7 mouse cellular contexts compared by ENCODE assay signal in the genomic region with DNA sequence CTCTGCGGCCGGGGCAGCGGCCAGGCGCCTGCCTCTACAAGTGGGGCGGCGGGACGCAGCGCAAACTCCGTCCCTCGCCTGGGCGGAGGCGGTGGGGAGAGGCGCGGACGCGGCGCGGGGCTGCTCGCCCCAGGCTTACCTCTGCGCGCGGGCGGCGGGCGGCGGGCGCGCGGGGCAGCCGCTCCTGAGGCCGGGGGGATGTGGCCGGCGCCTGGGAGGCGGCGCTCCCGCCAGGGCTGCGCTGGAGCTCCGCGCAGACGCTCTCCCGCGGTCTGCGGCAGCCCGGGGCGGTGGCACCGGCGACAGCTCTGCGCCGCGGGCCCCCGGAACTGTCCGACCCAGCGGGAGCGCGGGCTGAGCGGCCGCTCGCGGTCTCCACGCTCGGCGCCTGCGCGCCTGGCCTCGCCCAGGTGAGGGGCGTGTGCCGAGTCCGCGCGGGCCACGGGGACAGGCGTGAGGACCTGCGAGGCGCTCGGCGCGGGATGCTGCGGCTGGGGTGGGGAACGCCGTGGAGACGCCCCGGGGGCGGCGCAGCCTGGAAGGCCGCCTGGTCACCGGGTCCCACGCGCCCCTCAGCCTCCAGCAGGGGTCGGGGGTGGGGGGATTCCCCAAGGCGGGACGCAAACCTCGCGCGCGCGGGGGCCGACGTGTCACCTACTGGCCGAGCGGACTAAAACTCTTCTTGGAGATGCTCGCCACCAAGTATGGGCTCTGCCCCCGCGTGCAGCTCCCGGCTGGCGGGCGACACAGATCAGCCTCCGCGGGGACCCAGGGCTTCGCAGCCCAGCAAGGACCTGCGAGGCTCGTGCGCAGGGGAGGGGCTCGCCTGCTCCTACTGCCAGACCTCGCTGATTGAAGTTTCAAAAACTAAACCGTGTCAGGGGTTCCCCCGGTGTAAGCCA. TPM values are rescaled to one million over a fixed set of nuclear protein-coding genes. Genes with fewer than 3 reads are reported as not detected.
DNase-seq lines count a peak whose midpoint lies in the region; ATAC-seq lines count a peak whose summit lies in the region.

No protein-coding gene starts in this region.

- peak overlapping the region; percentile 60 for H3K9ac ChIP-seq in forebrain, embryonic 14.5 days (ENCODE audit: low read length)
- H3K9ac ChIP-seq in limb, embryonic 11.5 days (ENCODE audit: low read length): peak overlapping the region; percentile 43
- H3K9ac ChIP-seq in neural tube, embryonic 11.5 days (ENCODE audit: low read length): peak overlapping the region; percentile 47

- H3K4me3 ChIP-seq in forebrain, embryonic 14.5 days (ENCODE audit: low read depth, low read length): peak overlapping the region; percentile 62
- peak overlapping the region; percentile 47 for H3K4me3 ChIP-seq in limb, embryonic 11.5 days (ENCODE audit: low read depth, low read length)
- H3K4me3 ChIP-seq in neural tube, embryonic 11.5 days (ENCODE audit: low read depth, low read length): peak overlapping the region; percentile 62

- H3K27me3 ChIP-seq in forebrain, embryonic 14.5 days (replicated peaks; ENCODE audit: control insufficient read depth, insufficient read depth, low read length): peaks cover 37% of the 10 kb centered on the region
- H3K27me3 ChIP-seq in limb, embryonic 11.5 days (ENCODE audit: control insufficient read depth, insufficient read depth, low read length): peaks cover 18% of the 10 kb centered on the region
- H3K27me3 ChIP-seq in neural tube, embryonic 11.5 days (ENCODE audit: control insufficient read depth, insufficient read depth, low read length): peaks cover 17% of the 10 kb centered on the region

- WGBS in forebrain, embryonic 14.5 days: under 1% methylated on average over 108 of the region's 116 CpGs
- under 1% methylated on average over 84 of the region's 116 CpGs for WGBS in limb, embryonic 11.5 days
- under 1% methylated on average over 98 of the region's 116 CpGs for WGBS in neural tube, embryonic 11.5 days

- peaks cover 5% of the 10 kb centered on the region; the same call in 1 of the 2 replicates for H3K4me1 ChIP-seq in forebrain, embryonic 14.5 days (ENCODE audit: control insufficient read depth, insufficient read depth, low read length)
- 0 out of 2 replicates have a peak, but pooled peaks cover 4% of the 10 kb centered on the region for H3K4me1 ChIP-seq in limb, embryonic 11.5 days (ENCODE audit: control insufficient read depth, insufficient read depth, low read length)
- no peaks in the 10 kb centered on the region for H3K4me1 ChIP-seq in neural tube, embryonic 11.5 days (ENCODE audit: control insufficient read depth, insufficient read depth, low read length)

- H3K27ac ChIP-seq in forebrain, embryonic 14.5 days (ENCODE audit: low read depth, low read length): no peak overlapping the region
- H3K27ac ChIP-seq in limb, embryonic 11.5 days (replicated peaks; ENCODE audit: low read depth, low read length): no peak overlapping the region
- H3K27ac ChIP-seq in neural tube, embryonic 11.5 days (ENCODE audit: low read depth, low read length): no peak overlapping the region

- ATAC-seq in forebrain, embryonic 14.5 days: peak; percentile 88
- ATAC-seq in hematopoietic stem cell, adult 5-6 weeks (replicated peaks in 1 of 2; ENCODE audit: insufficient read depth in 1 of 2, low FRiP score in 2 of 2, low TSS enrichment in 1 of 2, low read depth in 1 of 2, poor library complexity in 2 of 2, severe bottlenecking in 2 of 2): peak; percentile 25 to 27; a peak in 2 of 4 replicates
- peak; percentile 79 for ATAC-seq in limb, embryonic 11.5 days (ENCODE audit: insufficient number of reproducible peaks, low FRiP score, low TSS enrichment, low read depth)
- peak; percentile 85 for ATAC-seq in neural tube, embryonic 11.5 days (ENCODE audit: insufficient read depth, low FRiP score, low TSS enrichment)

- peak overlapping the region; percentile 99 for H3K4me2 ChIP-seq in forebrain, embryonic 14.5 days (ENCODE audit: low read length)
- H3K4me2 ChIP-seq in limb, embryonic 11.5 days (ENCODE audit: low read depth, severe bottlenecking): peak overlapping the region; percentile 97
- peak overlapping the region; percentile 100 for H3K4me2 ChIP-seq in neural tube, embryonic 11.5 days (ENCODE audit: low read depth)

- H3K36me3 ChIP-seq in forebrain, embryonic 14.5 days (ENCODE audit: control insufficient read depth, insufficient read depth, low read length): no peaks in the 10 kb centered on the region
- H3K36me3 ChIP-seq in limb, embryonic 11.5 days (ENCODE audit: control insufficient read depth, insufficient read depth, low read length): no peaks in the 10 kb centered on the region
- H3K36me3 ChIP-seq in neural tube, embryonic 11.5 days (ENCODE audit: control insufficient read depth, insufficient read depth, low read length): no peaks in the 10 kb centered on the region

- peak; percentile 62 for DNase-seq in ZHBTc4 (ENCODE audit: low read depth, low spot score)
- peak; percentile 80 for DNase-seq in cerebellum, adult 11-12 months
- DNase-seq in forebrain, embryonic 14.5 days (ENCODE audit: low spot score): peak; percentile 47
- peak; percentile 69 for DNase-seq in limb, embryonic 11.5 days (ENCODE audit: low spot score)
- DNase-seq in neural tube, embryonic 11.5 days (ENCODE audit: low spot score): peak; percentile 60
- peak; percentile 11 for DNase-seq in urinary bladder, postnatal 25 days (ENCODE audit: low spot score)

- no peaks in the 10 kb centered on the region for H3K9me3 ChIP-seq in forebrain, embryonic 14.5 days (replicated peaks; ENCODE audit: control insufficient read depth, low read length)
- no peaks in the 10 kb centered on the region for H3K9me3 ChIP-seq in limb, embryonic 11.5 days (ENCODE audit: control insufficient read depth, low read length)
- no peaks in the 10 kb centered on the region for H3K9me3 ChIP-seq in neural tube, embryonic 11.5 days (ENCODE audit: control insufficient read depth, low read length)

RNA-seq across cellular contexts. Expression of a gene that starts 2.8 kb away (rescaled TPM):
- polyA plus RNA-seq in forebrain, embryonic 14.5 days (2014; fragmentation: Nextera tagmentation; extraction: Ambion mirVana): 4.7 and 8.4 TPM in 2 replicates
- total RNA-seq in hematopoietic stem cell, adult 5-6 weeks (2017): not detected in 2 replicates
- polyA plus RNA-seq in limb, embryonic 11.5 days (2014; fragmentation: Nextera tagmentation; extraction: Ambion mirVana): 0.64 and 1.2 TPM in 2 replicates
- polyA plus RNA-seq in neural tube, embryonic 11.5 days (2014; fragmentation: Nextera tagmentation; extraction: Ambion mirVana): 2.0 and 2.1 TPM in 2 replicates

Comparison
In these comparisons a context has a peak if more than half of its experiments do, and no peak if none do; other contexts are left out.
1. DNase-seq: peak in every context shown above with its lines; median percentile 80 in cerebellum, adult 11-12 months; 69 in limb, embryonic 11.5 days; 62 in ZHBTc4; 60 in neural tube, embryonic 11.5 days; 47 in forebrain, embryonic 14.5 days; 11 in urinary bladder, postnatal 25 days.
2. ATAC-seq: peak in every context shown above with its lines; median percentile 88 in forebrain, embryonic 14.5 days; 85 in neural tube, embryonic 11.5 days; 79 in limb, embryonic 11.5 days; 26 in hematopoietic stem cell, adult 5-6 weeks.